25 mouse cellular contexts compared by ENCODE assay signal in the genomic region with DNA sequence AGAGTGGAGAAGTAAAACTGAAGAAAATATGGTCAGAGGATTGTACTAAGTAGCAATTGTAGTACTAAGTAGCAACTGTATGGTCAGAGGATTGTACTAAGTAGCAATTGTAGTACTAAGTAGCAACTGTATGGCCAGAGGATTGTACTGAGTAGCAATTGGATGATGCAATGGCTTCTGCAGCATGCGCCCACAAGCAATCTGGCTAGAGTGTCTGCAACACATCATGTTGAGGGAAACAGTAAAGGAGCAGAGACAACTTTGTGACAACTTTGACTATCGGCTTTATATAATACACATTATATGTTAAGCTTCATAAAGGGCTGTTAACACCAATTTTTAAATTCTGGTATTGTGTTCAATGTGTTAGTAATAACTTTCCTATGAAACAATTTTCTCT.
DNase-seq lines count a peak whose midpoint lies in the region; ATAC-seq and TF ChIP-seq lines count a peak whose summit lies in the region.
"Had no signal": no experiment of that assay in that cellular context is flagged by ENCODE, and none has a peak within 500 bp of the region (broad histone marks: within the 10 kb centered on the region; RNA-seq: fewer than 3 reads in every experiment).

No protein-coding gene starts in this region.

- no peak overlapping the region for H3K4me3 ChIP-seq in layer of hippocampus, adult 2 months
- H3K4me3 ChIP-seq: embryonic facial prominence, embryonic 10.5 days; embryonic facial prominence, embryonic 12.5 days; forebrain, embryonic 13.5 days; forebrain, embryonic 15.5 days had no signal

- no peak for DNase-seq in frontal cortex, postnatal 14 days (ENCODE audit: low spot score in 2 of 2)
- DNase-seq in layer of hippocampus, adult 11-12 months (ENCODE audit: low spot score) = peak; percentile 21
- no peak for DNase-seq in layer of hippocampus, postnatal 14 days (ENCODE audit: low spot score in 2 of 2)
- DNase-seq in layer of hippocampus, adult 2 months (ENCODE audit: low spot score in 2 of 2) = peak; percentile 43 to 66
- DNase-seq in layer of hippocampus, postnatal 10 days (ENCODE audit: low spot score in 2 of 2) = no peak
- DNase-seq in brain, adult 2 months (ENCODE audit: low read depth, low spot score) = peak; percentile 61
- DNase-seq in embryo, embryonic 10 days (ENCODE audit: low spot score) = no peak
- DNase-seq: adrenal gland, adult 8-10 months; adrenal gland, postnatal 14 days; adrenal gland, postnatal 36 days; B cell, adult 2 months; cerebellum, adult 11 months; cerebellum, adult 18-20 months; cerebellum, adult 8-10 months; cerebellum, adult 9-11 months; cerebellum, postnatal 14 days; cerebellum, postnatal 36 days had no signal

- TF ChIP-seq CTCF in layer of hippocampus, adult 2 months (conservative IDR thresholded peaks at IDR 0.05) = no peak

- peak; percentile 52; the same call in 1 of the 2 replicates for ATAC-seq in frontal cortex, adult (ENCODE audit: low TSS enrichment)
- ATAC-seq: activated CD4-positive, CD25-positive, alpha-beta regulatory T cell, adult 4 months; CD4-positive, CD25-positive, alpha-beta regulatory T cell, adult 4 months; forebrain, embryonic 13.5 days; forebrain, embryonic 15.5 days; Patski had no signal

- H3K27ac ChIP-seq in layer of hippocampus, adult 2 months = no peak overlapping the region
- H3K27ac ChIP-seq: embryonic facial prominence, embryonic 10.5 days; embryonic facial prominence, embryonic 12.5 days; forebrain, embryonic 13.5 days; forebrain, embryonic 15.5 days had no signal

Comparison
In these comparisons a context has a peak if more than half of its experiments do, and no peak if none do; other contexts are left out.
1. DNase-seq: peak in layer of hippocampus, adult 11-12 months (single experiment), layer of hippocampus, adult 2 months (2 of 2) and brain, adult 2 months (single experiment); none in frontal cortex, postnatal 14 days (0 of 2), layer of hippocampus, postnatal 14 days (0 of 2), layer of hippocampus, postnatal 10 days (0 of 2) and embryo, embryonic 10 days (single experiment).